Mouse (Mus musculus) neural tube, embryonic 13.5 days (tissue): ENCODE data around the gene Zfp108. TPM values are rescaled to one million over a fixed set of nuclear protein-coding genes. Genes with fewer than 3 reads are reported as not detected.

ENCODE experiments used
- ATAC-seq: fragments of 200-750 bp; cut with Nextera tagmentation; 2 replicates; pipeline ENCODE4 v1.8.0; 2017; ENCODE audit warnings: low read depth, mild to moderate bottlenecking, moderate TSS enrichment, moderate library complexity
- H3K27ac ChIP-seq: fragments of 300-500 bp; sonication (generic); replicated peaks from 2 replicates; pipeline ENCODE4 v1.5.1; 2015; ENCODE audit warnings: moderate library complexity, mild to moderate bottlenecking, inconsistent platforms
- H3K27me3 ChIP-seq: fragments of 300-500 bp; sonication (generic); 2 replicates; pipeline ENCODE4 v1.6.1; 2015; ENCODE audit warnings: mild to moderate bottlenecking, inconsistent platforms
- H3K36me3 ChIP-seq: fragments of 300-500 bp; sonication (generic); 2 replicates; pipeline ENCODE4 v1.6.1; 2015; ENCODE audit warnings: mild to moderate bottlenecking, inconsistent platforms
- H3K4me1 ChIP-seq: fragments of 300-500 bp; sonication (generic); replicated peaks from 2 replicates; pipeline ENCODE4 v1.6.1; 2015; ENCODE audit warnings: inconsistent platforms
- H3K4me2 ChIP-seq: fragments of 300-500 bp; sonication (generic); 2 replicates; pipeline ENCODE4 v1.6.1; 2015; ENCODE audit warnings: inconsistent platforms, mild to moderate bottlenecking, moderate library complexity
- H3K4me3 ChIP-seq: fragments of 300-500 bp; sonication (generic); 2 replicates; pipeline ENCODE4 v1.5.1; 2015; ENCODE audit warnings: mild to moderate bottlenecking, inconsistent platforms
- H3K9ac ChIP-seq: fragments of 300-500 bp; sonication (generic); 2 replicates; pipeline ENCODE4 v1.6.1; 2015; ENCODE audit warnings: moderate library complexity, mild to moderate bottlenecking, inconsistent platforms
- H3K9me3 ChIP-seq: fragments of 300-500 bp; sonication (generic); 2 replicates; pipeline ENCODE4 v1.6.1; 2016; ENCODE audit warnings: inconsistent platforms
- WGBS: fragments of 180-500 bp; shearing (Covaris S2); methylation state at CpG from one replicate; pipeline ENCODE4 v1.1.7; 2015; 5-methylcytosine and 5-hydroxymethylcytosine counted together
- polyA plus RNA-seq: library from polyadenylated mRNA; unstranded; fragments of >200 nt; fragmentation: Nextera tagmentation; extraction: Ambion mirVana; gene quantifications from 2 replicates; pipeline ENCODE4 v1.2.1, GENCODE M21; 2015

The Zfp108 gene
- 4.9 and 5.5 TPM in 2 replicates for polyA plus RNA-seq

DNA sequence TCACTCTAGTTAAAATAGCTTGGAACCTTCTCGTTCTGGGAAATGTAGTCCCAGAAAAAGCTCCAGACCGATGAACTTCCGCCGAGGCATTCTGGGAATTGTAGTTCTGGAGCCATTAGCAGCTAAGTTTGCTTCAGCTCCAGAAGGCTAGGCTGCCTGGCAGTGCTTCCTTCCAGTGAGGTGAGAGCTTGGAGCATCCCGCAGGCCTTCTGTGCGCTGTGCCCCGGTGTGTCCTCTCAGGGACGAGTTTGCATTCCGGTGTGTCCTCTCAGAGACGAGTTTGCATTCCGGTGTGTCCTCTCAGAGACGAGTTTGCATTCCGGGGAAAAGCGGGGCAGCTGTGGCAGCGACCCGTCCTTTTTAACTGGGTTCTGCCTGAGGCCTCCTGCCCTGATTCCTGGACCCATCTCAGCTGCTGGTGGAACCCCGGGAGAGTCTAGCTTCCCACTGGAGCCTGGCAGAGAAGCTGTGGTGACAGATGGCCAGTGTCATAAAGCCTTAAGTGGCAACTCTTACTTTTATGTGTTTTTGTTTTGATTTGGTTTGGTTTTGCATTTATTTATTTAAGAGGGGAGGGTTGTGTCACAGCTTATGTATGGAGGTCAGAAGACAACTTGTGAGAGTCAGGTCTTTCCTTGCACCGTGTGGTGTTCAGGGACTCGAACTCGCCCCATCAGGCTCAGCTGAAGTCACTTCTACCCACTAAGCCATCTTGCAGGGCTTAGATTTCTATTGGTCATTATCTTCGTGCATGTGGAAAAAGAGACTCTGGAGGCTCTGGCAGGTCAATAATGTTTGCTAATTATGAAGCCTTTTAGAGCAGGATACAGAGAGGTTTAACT, at the start of gene Zfp108:
Zfp108 (plus strand) TSS at position 162 of the 842 bp plus-strand sequence.
- Histone ChIP-seq H3K27me3 (no peaks in the 10 kb centered on the region), H3K4me3 (peak within 1 kb of the TSS; percentile 46), H3K27ac (peak within 1 kb of the TSS; percentile 64), H3K4me2 (peak within 1 kb of the TSS; percentile 64), H3K4me1 (peaks cover 30% of the 10 kb centered on the region), H3K9ac (peak within 1 kb of the TSS; percentile 78), H3K36me3 (peaks cover 9% of the 10 kb centered on the region), H3K9me3 (no peaks in the 10 kb centered on the region)
- whole genome bisulfite sequencing: 19% methylated on average over 21 of the region's 21 CpGs
- ATAC-seq: peak; percentile 91

DNA sequence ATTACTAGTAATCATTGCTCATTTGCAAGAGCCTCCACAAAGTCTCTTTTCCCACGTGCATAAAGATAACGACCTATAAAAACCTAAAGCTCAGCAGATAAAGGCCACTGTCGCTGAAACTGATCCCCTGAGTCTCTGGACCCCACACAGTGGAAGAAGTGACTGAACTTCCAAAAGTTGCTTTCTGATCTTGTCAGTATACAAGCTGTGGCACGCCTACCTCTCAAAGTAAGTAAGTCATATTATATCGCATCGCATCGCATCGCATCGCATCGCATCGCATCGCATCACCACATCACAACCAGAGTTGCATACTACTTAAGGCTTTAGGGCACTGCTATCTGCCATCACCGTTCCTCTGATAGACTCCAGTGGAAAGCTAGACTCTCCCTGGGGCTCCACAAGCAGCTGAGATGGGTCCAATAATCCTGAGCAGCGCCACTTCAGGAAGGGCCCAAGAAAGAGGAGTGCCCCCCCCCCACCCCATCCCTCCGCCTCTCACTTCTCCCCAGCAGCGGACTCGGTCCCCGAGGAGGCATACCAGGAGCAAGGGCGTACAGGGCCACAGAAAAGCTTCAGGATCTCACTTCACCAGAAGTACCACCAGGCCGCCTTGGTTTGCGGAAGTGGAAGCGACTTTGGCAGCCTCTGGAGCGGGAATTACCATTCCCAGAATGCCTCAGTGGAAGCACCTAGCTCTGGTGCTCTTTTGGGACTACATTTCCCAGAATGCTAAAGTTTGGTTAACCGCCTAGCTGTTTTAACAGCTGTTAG, 46.9 kb upstream of the Zfp108 start:
- H3K36me3 ChIP-seq: peaks cover 32% of the 10 kb centered on the region
- no peaks in the 10 kb centered on the region for H3K9me3 ChIP-seq
- H3K27me3 ChIP-seq: no peaks in the 10 kb centered on the region
- WGBS: 12% methylated on average over 24 of the region's 24 CpGs
- ATAC-seq: peak; percentile 89
- peaks cover 10% of the 10 kb centered on the region for H3K4me1 ChIP-seq
- H3K4me3 ChIP-seq: peak overlapping the region; percentile 66
- H3K4me2 ChIP-seq: peak overlapping the region; percentile 68
- peak overlapping the region; percentile 87 for H3K9ac ChIP-seq
- H3K27ac ChIP-seq: peak overlapping the region; percentile 74

DNA sequence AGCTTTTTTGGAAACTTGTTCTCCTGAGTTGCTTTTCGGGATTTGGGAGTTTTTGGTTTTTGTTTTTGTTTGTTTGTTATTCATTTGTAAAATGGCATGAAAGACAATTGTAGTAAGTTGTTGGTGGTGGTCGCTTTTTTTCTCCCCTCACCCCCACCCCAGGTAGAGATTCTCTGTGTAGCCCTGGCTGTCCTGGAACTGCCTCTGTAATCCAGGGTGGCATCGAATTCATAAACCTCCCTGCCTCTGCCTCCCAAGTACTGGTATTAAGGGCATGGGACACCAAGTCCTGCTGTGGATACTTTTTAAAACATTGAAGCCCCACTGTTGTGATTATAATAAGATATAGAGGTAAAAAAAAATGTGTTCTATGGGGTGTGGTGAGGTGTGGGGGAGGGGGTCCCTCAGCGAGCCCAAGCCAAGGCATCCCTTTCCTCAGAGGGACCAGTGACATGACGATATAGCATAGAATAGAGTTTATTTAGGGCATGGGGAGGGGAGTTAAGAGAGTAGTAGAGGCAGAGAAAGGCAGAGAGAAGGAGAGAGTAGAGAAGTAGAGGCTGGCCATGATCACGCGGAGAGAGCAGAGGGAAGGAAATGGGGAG, 46.2 kb upstream of the Zfp108 start:
- ATAC-seq: peak; percentile 70
- peaks cover 27% of the 10 kb centered on the region for H3K36me3 ChIP-seq
- WGBS: 54% methylated on average over 7 of the region's 7 CpGs
- no peak overlapping the region for H3K9ac ChIP-seq
- peak overlapping the region; percentile 68 for H3K4me2 ChIP-seq
- peaks cover 10% of the 10 kb centered on the region for H3K4me1 ChIP-seq
- no peaks in the 10 kb centered on the region for H3K27me3 ChIP-seq
- no peaks in the 10 kb centered on the region for H3K9me3 ChIP-seq
- peak overlapping the region; percentile 66 for H3K4me3 ChIP-seq
- H3K27ac ChIP-seq: no peak overlapping the region

DNA sequence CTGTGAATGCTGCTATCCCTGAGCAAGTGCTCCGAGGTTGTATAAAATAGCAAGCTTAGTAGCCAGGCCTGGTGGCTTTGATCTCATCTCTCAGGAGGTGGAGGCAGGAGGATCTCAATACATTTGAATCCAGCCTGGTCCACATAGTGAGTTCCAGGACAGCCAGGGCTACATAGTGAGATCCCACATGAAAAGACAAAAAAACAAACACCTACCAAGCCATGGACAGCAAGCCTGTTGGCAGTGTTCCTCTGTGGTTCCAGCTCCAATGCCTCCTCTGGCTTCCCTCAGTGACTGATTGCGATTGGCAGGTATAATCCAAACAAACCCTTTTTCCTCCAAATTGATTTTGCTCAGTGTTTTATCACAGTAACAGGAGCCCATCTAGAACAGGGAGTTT, 44.3 kb upstream of the Zfp108 start:
- peaks cover 10% of the 10 kb centered on the region for H3K36me3 ChIP-seq
- no peak overlapping the region for H3K27ac ChIP-seq
- no peaks in the 10 kb centered on the region for H3K9me3 ChIP-seq
- H3K4me2 ChIP-seq: no peak overlapping the region
- WGBS: 88% methylated on average over 2 of the region's 2 CpGs
- peaks cover 10% of the 10 kb centered on the region for H3K4me1 ChIP-seq
- no peak overlapping the region for H3K4me3 ChIP-seq
- ATAC-seq: no peak
- no peak overlapping the region for H3K9ac ChIP-seq
- no peaks in the 10 kb centered on the region for H3K27me3 ChIP-seq

DNA sequence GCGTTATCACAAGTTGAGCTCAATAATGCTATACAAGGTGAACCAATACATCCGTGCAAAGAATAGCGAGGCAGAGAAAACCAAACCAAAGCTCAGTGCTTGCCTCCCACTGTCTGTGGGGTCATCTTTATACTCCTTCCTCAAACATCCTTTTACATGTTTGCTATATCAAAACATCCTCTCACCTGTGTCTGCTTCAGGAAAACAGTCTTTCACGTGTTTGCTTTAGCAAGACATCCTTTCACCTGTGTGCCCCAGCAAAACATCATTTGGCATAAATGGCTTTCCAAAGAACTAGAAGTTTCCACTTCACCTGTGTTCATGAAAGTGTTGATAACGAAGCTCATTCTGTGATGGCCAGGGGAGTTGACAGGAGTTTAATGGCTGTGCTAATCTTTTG, 43.3 kb upstream of the Zfp108 start, which contains the start of gene Zfp111:
Zfp111 (minus strand) TSS at position 101 of the 400 bp plus-strand sequence.
- ATAC-seq: no peak
- Histone ChIP-seq H3K4me1 (peaks cover 10% of the 10 kb centered on the region), H3K4me3 (no peak within 1 kb of the TSS), H3K27ac (no peak within 1 kb of the TSS), H3K27me3 (no peaks in the 10 kb centered on the region), H3K4me2 (no peak within 1 kb of the TSS), H3K36me3 (no peaks in the 10 kb centered on the region), H3K9ac (no peak within 1 kb of the TSS), H3K9me3 (no peaks in the 10 kb centered on the region)
- 85% methylated on average over 5 of the region's 5 CpGs for WGBS

DNA sequence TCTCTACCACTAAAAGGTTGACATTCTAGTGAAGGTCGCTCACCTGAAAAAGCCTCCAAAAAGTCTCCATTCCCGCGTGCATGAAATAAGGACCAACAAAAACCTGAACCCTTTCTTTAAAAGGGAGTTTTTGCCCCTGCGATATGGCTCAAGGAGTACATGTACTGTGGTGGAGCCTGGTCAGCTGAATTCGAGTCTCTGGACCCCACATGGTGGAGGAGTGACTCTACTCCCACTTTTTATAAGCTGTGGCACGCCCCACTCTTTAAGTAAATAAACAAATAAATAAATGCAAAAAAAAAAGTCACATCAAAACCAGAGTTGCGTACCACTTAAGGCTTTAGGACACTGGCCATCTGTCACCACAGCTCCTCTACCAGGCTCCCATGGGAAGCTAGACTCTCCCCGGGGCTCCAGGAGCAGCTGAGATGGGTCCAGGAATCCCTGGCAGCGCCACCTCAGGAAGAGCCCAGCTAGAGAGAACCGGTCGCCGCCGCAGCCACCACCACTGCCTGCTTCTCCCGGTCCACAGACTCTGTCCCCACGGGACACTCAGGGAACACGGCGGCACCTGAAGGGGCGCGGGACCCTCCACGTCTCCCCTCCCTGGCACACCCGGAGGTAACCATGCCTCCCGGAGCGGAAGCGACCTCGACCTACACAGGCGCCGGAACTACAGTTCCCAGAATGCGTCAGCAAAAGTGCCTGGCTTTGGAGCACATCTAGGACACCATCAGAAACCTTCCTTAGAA, 17.4 kb upstream of the Zfp108 start, which contains the start of gene Zfp109:
Zfp109 (minus strand) TSS at position 521 of the 752 bp plus-strand sequence.
- peak; percentile 92 for ATAC-seq
- H3K4me2 ChIP-seq: peak within 1 kb of the TSS; percentile 63
- H3K4me1 ChIP-seq: peaks cover 8% of the 10 kb centered on the region
- H3K9me3 ChIP-seq: no peaks in the 10 kb centered on the region
- H3K9ac ChIP-seq: peak within 1 kb of the TSS; percentile 79
- H3K36me3 ChIP-seq: peaks cover 18% of the 10 kb centered on the region
- WGBS: 6% methylated on average over 28 of the region's 28 CpGs
- no peak within 1 kb of the TSS for H3K27ac ChIP-seq
- H3K4me3 ChIP-seq: peak within 1 kb of the TSS; percentile 73
- peaks cover 8% of the 10 kb centered on the region for H3K27me3 ChIP-seq

DNA sequence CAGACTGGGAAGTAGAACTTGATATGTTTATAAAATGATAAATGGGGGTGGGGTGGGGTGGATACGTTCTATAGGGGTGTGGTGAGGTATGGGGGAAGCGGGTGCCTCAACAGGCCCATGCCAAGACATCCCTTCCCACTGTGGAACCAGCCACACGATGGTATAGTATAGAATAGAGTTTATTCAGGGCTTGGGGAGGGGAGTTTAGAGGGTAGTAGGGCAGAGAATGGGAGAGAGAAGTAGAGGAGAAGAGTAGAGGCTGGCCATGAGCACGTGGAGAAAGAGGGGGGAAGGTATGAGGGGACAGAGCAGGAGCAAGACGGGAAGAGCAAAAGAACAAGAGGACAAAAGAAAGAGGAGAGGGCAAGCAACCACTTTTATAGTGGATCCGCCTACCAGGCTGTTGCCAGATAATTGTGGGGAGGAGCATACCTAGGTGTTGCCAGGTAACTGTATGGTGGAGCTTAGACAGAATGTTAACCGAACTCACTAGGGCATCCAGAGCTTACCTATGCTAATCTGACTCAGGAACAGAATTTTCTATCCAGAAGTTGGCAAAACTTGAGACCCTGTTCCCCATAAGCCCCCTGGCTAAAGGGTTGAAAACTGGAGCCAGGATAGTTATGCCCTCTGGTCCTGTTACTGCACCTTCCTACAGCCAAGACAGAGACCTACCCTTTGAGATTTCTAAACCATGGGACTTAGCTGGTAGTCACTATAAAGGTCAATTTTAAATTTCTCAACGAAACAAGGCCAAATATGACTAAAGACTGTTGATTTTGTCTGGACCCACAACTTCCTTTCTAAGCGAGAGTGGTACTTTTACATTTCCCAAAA, 597 bp upstream of the Zfp108 start:
- peak; percentile 68 for ATAC-seq
- Histone ChIP-seq H3K36me3 (0 out of 2 replicates have a peak, but pooled peaks cover 5% of the 10 kb centered on the region), H3K4me2 (peak overlapping the region; percentile 64), H3K4me1 (peaks cover 30% of the 10 kb centered on the region), H3K4me3 (peak overlapping the region; percentile 46), H3K27me3 (no peaks in the 10 kb centered on the region), H3K27ac (no peak overlapping the region), H3K9ac (no peak overlapping the region), H3K9me3 (no peaks in the 10 kb centered on the region)
- 58% methylated on average over 9 of the region's 9 CpGs for WGBS

DNA sequence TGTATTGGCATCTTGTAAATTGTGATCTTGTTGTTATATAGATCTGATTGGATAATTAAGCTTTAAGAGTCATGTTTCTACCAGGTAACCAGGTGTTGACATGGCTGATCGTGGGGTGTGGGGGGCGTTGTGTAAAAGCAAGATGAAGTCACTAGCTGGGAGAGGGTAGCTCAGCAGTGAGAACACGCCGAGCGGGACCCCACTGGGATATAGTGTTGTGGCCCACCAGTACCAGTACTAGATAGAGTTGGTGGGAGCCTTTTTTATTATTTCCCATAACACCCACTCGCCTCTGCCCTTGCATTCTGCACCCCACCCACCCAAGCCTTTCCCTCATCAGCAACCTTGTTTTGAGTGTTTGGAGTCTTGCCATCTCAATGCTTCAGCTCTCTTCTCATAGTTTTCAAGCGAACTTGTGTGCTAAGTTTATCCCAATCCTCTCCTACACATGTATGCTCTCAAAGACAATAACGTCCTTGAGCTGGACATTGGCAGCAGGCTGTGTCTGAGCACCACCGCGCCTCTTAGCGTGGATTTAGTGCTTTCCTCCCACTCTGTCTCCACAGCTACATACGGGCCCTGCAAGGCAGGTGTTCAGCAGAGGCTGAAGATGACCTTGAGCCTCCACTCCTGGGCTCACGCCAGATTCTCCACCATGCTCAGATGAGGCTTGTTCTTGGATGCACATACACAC, 4.9 kb downstream of the Zfp108 start:
- H3K36me3 ChIP-seq: peaks cover 38% of the 10 kb centered on the region
- no peak for ATAC-seq
- no peak overlapping the region for H3K4me2 ChIP-seq
- no peaks in the 10 kb centered on the region for H3K27me3 ChIP-seq
- no peak overlapping the region for H3K9ac ChIP-seq
- H3K9me3 ChIP-seq: no peaks in the 10 kb centered on the region
- H3K27ac ChIP-seq: no peak overlapping the region
- H3K4me3 ChIP-seq: no peak overlapping the region
- WGBS: 93% methylated on average over 13 of the region's 13 CpGs
- H3K4me1 ChIP-seq: peaks cover 24% of the 10 kb centered on the region

DNA sequence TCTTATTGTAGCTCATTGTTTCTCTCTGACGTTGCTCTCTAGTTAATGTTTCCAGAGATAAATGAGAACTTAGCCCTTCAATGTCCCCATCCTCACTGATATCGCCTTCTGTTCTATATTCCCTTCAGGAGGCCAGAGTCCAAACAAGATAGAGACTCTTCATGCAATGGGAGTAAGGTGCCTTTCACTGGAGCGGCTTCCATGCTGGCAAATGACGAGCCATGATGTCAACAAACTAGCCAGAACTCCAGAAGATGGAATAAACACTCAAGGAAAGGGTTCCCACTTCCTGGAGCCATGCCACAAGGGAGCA, 5.4 kb downstream of the Zfp108 start:
- no peaks in the 10 kb centered on the region for H3K9me3 ChIP-seq
- no peak overlapping the region for H3K4me2 ChIP-seq
- peaks cover 38% of the 10 kb centered on the region for H3K36me3 ChIP-seq
- H3K27me3 ChIP-seq: no peaks in the 10 kb centered on the region
- H3K4me3 ChIP-seq: no peak overlapping the region
- WGBS: 92% methylated on average over 4 of the region's 4 CpGs
- H3K9ac ChIP-seq: no peak overlapping the region
- no peak overlapping the region for H3K27ac ChIP-seq
- no peak for ATAC-seq
- H3K4me1 ChIP-seq: peaks cover 22% of the 10 kb centered on the region

DNA sequence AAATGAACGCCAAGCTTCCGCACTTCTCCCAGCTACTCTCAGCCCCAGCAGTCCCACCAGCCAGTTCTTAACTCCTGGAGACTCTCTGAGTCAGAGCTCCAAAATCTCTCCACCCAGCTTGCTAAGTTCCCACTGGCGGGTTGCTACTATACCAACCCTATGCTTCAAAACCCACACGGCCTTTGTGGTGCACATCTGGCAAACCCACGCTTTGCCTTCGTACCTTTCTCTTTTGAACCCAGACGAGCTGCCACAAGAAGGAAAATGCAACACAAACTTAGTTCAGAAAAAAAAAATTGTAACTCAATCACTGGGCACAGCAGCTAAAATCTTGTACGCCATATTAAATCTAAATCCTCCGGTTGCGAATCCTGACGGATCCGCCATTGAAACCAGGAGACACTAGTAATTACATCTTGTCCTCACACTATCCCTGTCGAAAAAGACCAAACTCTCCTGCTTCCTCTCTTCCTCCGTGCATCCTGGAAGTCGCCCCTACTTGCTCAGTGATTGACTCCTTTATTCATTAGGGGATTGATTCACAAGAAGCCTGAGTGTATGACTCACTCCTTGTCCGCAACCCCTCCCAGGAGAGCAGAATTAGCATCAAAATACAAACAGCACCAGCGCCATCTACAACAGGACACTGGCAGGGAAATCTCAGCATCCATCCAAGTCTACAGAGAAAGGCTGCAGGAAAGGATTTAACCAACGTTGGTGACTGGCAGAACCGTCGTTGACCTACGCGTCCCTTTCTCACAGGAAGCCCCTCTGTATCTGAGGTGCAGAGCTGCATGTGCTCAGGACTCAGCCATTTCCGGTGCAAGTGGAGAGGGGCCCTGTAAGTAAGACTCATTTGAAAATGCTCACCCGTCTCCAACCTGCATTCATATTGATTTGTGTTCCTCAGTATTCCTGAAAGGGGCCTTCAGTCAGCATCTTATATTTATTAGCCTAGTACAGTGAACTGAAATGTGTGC, 13.9 kb downstream of the Zfp108 start:
- H3K27ac ChIP-seq: no peak overlapping the region
- H3K27me3 ChIP-seq: no peaks in the 10 kb centered on the region
- no peak overlapping the region for H3K4me2 ChIP-seq
- H3K4me1 ChIP-seq: peaks cover 14% of the 10 kb centered on the region
- H3K36me3 ChIP-seq: peaks cover 4% of the 10 kb centered on the region
- H3K9me3 ChIP-seq: no peaks in the 10 kb centered on the region
- 69% methylated on average over 24 of the region's 24 CpGs for WGBS
- ATAC-seq: no peak
- H3K9ac ChIP-seq: no peak overlapping the region
- no peak overlapping the region for H3K4me3 ChIP-seq
